Mouse (Mus musculus): ENCODE results near the gene Olfr714.
A peak's percentile ranks its signal among the peaks of the same experiment; 100 is the strongest.
"Not testable (repeated sequence)": the region's sequence is repeated elsewhere in the genome, so short reads cannot be mapped to it uniquely, and the experiment has no call there.

The Olfr714 gene

DNA sequence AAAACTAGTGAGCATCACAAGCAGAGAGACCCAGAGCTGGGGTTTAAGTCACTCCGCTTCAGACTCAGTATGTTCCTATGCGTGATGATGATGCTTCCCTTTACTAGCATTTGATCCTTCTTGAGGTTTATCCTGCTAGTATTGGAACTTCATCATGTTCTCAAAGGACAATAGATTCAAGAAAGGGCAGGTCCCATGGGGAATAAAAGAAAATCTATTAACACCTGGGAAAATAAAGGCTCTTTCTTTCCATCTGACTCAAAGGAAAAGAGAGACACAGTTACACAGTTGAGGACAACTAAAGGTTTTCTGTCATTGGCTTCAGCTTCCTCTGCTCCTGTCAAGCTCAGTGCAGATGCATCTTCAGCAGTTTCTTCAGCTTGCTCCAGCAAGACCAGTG is at the start of gene Olfr714:
Gene Olfr714 (plus strand): TSS at position 301 of the 400 bp plus-strand sequence.
- DNase-seq (ENCODE audit: low read depth): no peak

DNA sequence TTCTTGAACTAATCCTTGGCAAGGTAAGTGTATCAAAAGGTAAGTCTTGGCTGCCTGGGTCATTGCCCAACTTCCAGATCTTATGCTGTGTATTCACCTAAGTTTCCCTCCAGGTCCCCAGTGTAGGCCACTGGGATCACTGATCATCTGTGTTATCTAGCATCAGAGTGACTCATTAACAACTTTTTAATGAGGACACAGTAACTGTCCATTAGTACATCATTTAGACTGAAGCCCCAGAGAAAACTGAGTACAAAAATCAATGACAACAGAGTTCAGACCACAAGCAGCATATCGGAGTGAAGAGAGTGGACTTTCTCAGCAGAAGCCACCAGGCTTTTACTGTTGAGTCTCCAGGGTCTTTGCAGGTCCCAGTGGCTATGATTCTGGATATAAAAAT is 39.9 kb upstream of the Olfr714 start, which contains the start of gene Olfr713:
Gene Olfr713 (plus strand): TSS at position 301 of the 400 bp plus-strand sequence.
- no peak for DNase-seq (ENCODE audit: low read depth)

DNA sequence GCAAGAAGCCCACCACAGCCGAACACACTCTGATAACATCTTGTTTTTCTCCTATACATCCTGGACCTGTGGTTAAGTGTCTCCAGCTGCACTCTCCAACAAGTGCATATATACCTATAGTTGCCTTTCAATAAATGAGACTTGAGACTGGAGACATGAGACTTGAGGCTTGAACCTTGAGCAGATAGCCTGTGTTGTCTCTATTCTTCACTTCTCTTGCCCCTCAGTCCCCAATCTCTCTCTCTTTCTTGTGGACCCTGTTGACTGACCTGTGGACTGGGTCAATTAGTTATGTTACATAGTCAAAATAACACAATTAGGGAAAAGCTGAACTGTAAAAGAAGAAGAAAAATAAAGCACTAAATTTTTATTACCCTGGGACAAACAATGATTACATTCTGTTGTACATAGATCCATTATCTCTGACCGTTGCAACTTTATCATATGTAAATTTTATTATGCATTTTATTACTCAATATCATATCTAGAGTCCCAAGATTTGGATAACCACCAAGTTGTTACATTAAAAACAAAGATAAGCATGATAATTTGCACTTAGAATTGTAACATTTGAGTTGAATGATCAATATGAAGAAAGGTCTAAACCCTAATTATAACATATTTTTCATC is 30.7 kb upstream of the Olfr714 start:
- no peak for DNase-seq (ENCODE audit: low read depth)

DNA sequence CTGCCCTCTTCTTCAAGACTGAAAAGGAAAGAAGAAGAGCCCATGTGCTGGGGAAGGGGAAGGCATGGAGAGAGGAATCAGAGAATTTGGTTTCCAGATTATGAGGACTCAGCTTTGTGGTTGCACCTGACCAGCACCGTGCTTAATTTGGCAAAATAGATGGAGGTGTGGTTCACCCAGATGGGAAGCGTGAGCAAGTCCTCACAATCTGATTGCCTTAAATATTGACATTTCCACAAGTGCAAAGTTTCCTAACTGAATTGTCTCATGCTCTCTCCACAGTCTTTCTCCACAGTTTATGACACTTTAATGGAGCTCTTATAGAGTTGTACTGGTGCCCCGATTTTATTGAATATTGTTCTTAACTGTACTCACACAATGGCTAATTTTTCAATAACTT is 27.6 kb upstream of the Olfr714 start:
- DNase-seq (ENCODE audit: low read depth): no peak

DNA sequence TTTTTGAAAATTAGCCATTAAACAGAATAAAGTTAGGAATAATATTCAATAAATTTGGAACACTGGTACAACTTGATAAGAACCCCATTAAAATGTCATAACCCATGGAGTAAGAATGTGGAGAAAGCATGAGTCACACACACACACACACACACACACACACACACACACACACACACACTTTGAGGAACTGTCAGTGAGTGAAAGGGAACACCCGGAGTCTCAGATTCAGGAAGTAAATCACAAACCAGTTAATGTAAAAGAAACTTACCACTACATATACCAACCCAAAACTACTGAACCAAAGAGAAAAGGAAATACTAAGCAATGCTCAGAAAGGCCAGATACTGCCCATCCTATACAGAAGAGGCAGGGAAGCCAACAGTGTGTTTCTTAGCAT is 26.4 kb upstream of the Olfr714 start:
- no peak for DNase-seq (ENCODE audit: low read depth)

DNA sequence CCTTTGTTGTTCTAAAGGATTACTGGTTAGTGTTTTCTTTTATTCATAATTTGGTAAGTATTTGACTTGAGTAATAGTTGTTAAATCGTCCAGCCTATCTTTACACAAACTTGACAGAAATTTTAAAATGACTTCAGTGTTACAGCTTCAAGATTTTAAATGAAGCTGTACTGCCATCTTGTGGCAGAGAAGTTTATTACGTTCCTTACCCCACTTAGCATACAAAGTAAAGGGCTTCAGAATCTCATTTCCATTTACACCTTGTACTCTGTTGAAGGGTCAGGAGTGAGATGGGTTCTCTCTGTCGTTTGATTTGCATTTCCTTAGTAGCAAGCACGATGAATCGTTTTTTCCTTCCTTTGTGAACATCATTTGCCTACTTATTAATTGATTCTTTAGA is 24.9 kb upstream of the Olfr714 start:
- peak; percentile 8 for DNase-seq (ENCODE audit: low read depth)

DNA sequence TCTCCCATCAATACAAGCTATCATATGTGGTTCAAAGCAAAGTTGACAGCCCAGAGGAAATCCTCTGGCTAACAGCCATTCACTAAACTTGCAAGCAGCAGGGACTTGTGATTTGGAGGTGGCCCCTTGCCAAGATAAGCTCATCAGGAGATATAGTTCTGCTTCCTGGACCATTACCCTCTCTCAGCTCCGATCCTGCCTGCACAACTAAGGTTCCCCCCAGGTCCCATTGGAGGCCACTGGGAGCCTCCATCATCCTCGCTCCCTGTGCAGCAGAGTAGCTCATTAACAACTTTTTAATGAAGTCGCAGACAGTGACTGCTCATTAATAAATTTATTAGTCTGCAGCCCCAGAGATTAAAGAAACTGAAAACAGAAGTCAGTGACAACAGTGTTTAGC is 23.2 kb upstream of the Olfr714 start:
- DNase-seq (ENCODE audit: low read depth): no peak

DNA sequence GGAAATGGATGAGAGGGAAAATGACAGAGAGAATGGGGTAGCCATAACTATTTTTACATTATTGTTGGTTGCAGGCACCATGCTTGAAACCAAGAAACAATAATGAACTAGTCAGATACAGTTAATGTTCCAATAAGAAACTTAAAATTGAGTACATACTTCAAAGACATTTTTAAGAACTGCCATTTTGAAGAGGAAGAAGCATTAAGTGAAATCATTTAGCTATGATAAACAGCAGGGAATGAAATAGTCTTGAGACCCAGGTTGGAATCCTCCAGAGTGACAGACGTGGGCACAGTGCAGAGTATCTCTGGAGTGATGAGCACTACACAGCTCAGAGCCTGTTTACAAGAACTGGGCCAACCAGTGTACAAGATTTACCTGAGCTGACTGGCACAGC is 22.1 kb downstream of the Olfr714 start, which contains the start of gene Olfr17:
Gene Olfr17 (plus strand): TSS at position 301 of the 400 bp plus-strand sequence.
- no peak for DNase-seq (ENCODE audit: low read depth)

DNA sequence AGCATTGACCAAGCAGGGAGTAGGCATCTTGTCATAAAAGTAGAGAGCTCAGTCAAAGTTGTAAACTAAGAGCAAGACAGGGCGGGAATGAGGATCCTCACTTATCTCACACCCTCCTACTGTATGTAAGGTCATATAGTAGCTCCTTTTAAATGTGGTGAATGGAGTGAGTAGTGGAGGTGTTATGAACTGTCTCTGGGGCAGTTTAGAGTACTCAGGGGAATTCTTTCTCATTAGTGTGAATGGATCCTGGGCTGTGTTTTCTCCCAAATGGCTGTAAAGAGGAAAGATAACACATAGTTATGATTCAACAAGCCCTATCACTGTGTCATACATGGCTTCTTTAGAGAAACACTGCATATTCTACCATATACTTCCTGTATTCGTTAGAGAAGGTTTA is 39.5 kb downstream of the Olfr714 start, which contains the start of gene Olfr715b:
Gene Olfr715b (minus strand): TSS at position 101 of the 400 bp plus-strand sequence.
- DNase-seq (ENCODE audit: low read depth): not testable (repeated sequence)
